Mouse (Mus musculus): Measurements from ENCODE around the gene Brd4.

DNA sequence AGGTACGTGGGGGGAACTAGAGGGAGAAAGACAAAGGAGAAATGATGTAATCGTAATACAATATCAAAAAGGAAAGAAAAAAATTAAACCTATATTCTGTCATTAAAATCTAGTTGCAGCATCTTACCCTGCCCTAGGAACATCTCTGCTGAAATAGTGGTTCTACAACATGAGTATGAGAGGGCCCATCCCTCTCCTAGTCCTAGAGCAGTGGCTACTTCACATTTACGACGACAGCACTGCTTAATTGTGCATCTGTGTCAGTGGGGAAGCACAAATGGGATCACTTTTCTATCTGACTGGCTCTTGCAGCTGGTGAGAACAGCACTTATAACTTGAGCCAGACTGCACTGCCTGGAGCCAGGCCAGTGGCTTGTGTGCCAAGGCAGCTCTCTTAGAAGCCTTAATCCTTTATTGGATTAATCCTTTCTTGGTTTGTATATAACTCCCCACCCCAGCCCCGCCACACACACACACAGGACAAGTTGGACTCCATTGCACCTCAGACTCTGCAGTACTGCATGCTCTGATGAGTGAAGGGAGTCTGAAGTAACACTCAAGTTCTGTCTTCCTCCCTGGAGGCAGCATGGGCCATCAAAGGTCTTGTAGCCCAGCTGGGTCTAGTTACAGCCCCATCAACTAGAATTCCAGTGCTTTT, 48.9 kb downstream of the Brd4 start:
- no peak for TF ChIP-seq CTCF (IDR thresholded peaks at IDR 0.05; ENCODE audit: low read depth)
- TF ChIP-seq EP300 (IDR thresholded peaks at IDR 0.05; ENCODE audit: low read depth), result no peak

Data from liver, postnatal 0 days (tissue).